Mouse (Mus musculus): Measurements from ENCODE around the gene Wnt10b. TPM values are rescaled to one million over a fixed set of nuclear protein-coding genes. Genes with fewer than 3 reads are reported as not detected.
A peak's percentile ranks its signal among the peaks of the same experiment; 100 is the strongest.

Wnt10b gene
- polyA plus RNA-seq, 1 experiment = not detected

GRCm38 (mm10) chr15:98808651-98809134 lies 30.7 kb upstream of the Wnt10b start:
- Histone ChIP-seq H3K27me3 (replicated peaks) (peaks cover 65% of the 10 kb centered on the region), H3K4me1 (peaks cover 60% of the 10 kb centered on the region), H3K36me3 (replicated peaks; ENCODE audit: low read length) (peaks cover 39% of the 10 kb centered on the region), H3K4me3 (replicated peaks) (peak overlapping the region; percentile 90), H3K9me3 (no peaks in the 10 kb centered on the region)
- TF ChIP-seq FLI1 (IDR thresholded peaks at IDR 0.05; ENCODE audit: low read length) = no peak
- no peak for TF ChIP-seq GATA1 (IDR thresholded peaks at IDR 0.05; ENCODE audit: borderline replicate concordance, low read length)

GRCm38 (mm10) chr15:98807895-98808650 lies 30.1 kb upstream of the Wnt10b start:
- Histone ChIP-seq H3K4me1 (peaks cover 66% of the 10 kb centered on the region), H3K4me3 (replicated peaks) (peak overlapping the region; percentile 90), H3K9me3 (no peaks in the 10 kb centered on the region), H3K27me3 (replicated peaks) (peaks cover 71% of the 10 kb centered on the region), H3K36me3 (replicated peaks; ENCODE audit: low read length) (peaks cover 33% of the 10 kb centered on the region)
- TF ChIP-seq FLI1 (IDR thresholded peaks at IDR 0.05; ENCODE audit: low read length) (no peak), GATA1 (IDR thresholded peaks at IDR 0.05; ENCODE audit: borderline replicate concordance, low read length) (no peak)

GRCm38 (mm10) chr15:98806809-98807770 lies 29.1 kb upstream of the Wnt10b start:
- Histone ChIP-seq H3K4me1 (peaks cover 71% of the 10 kb centered on the region), H3K4me3 (replicated peaks) (peak overlapping the region; percentile 90), H3K36me3 (replicated peaks; ENCODE audit: low read length) (peaks cover 24% of the 10 kb centered on the region), H3K9me3 (no peaks in the 10 kb centered on the region), H3K27me3 (replicated peaks) (peaks cover 80% of the 10 kb centered on the region)
- TF ChIP-seq FLI1 (IDR thresholded peaks at IDR 0.05; ENCODE audit: low read length) = no peak
- TF ChIP-seq GATA1 (IDR thresholded peaks at IDR 0.05; ENCODE audit: borderline replicate concordance, low read length) = no peak

- TF ChIP-seq GATA1 (IDR thresholded peaks at IDR 0.05; ENCODE audit: borderline replicate concordance, low read length) = no peak
- TF ChIP-seq FLI1 (IDR thresholded peaks at IDR 0.05; ENCODE audit: low read length) = no peak
- Histone ChIP-seq H3K27me3 (replicated peaks) (peaks cover 88% of the 10 kb centered on the region), H3K4me1 (peaks cover 71% of the 10 kb centered on the region), H3K36me3 (replicated peaks; ENCODE audit: low read length) (peaks cover 16% of the 10 kb centered on the region), H3K4me3 (replicated peaks) (peak overlapping the region; percentile 89), H3K9me3 (no peaks in the 10 kb centered on the region)
These were observed 28.3 kb upstream of the Wnt10b start for GRCm38 (mm10) chr15:98806071-98806808.

GRCm38 (mm10) chr15:98805324-98806040 lies 27.5 kb upstream of the Wnt10b start:
- TF ChIP-seq GATA1 (IDR thresholded peaks at IDR 0.05; ENCODE audit: borderline replicate concordance, low read length) = no peak
- TF ChIP-seq FLI1 (IDR thresholded peaks at IDR 0.05; ENCODE audit: low read length) = no peak
- peaks cover 94% of the 10 kb centered on the region for H3K27me3 ChIP-seq (replicated peaks)
- peak overlapping the region; percentile 89 for H3K4me3 ChIP-seq (replicated peaks)
- H3K9me3 ChIP-seq = no peaks in the 10 kb centered on the region
- peaks cover 71% of the 10 kb centered on the region for H3K4me1 ChIP-seq
- peaks cover 9% of the 10 kb centered on the region for H3K36me3 ChIP-seq (replicated peaks; ENCODE audit: low read length)

- Histone ChIP-seq H3K4me3 (replicated peaks) (peak overlapping the region; percentile 81), H3K36me3 (replicated peaks; ENCODE audit: low read length) (no peaks in the 10 kb centered on the region), H3K4me1 (peaks cover 64% of the 10 kb centered on the region), H3K9me3 (no peaks in the 10 kb centered on the region), H3K27me3 (replicated peaks) (peaks cover 98% of the 10 kb centered on the region)
- TF ChIP-seq FLI1 (IDR thresholded peaks at IDR 0.05; ENCODE audit: low read length) = no peak
These were observed 26.1 kb upstream of the Wnt10b start for GRCm38 (mm10) chr15:98804054-98804453.

- no peaks in the 10 kb centered on the region for H3K9me3 ChIP-seq
- no peaks in the 10 kb centered on the region for H3K36me3 ChIP-seq (replicated peaks; ENCODE audit: low read length)
- TF ChIP-seq GATA1 (IDR thresholded peaks at IDR 0.05; ENCODE audit: borderline replicate concordance, low read length) (no peak), FLI1 (IDR thresholded peaks at IDR 0.05; ENCODE audit: low read length) (no peak)
- peaks cover 98% of the 10 kb centered on the region for H3K27me3 ChIP-seq (replicated peaks)
- peak overlapping the region; percentile 81 for H3K4me3 ChIP-seq (replicated peaks)
- peaks cover 55% of the 10 kb centered on the region for H3K4me1 ChIP-seq
These were observed 25.0 kb upstream of the Wnt10b start for GRCm38 (mm10) chr15:98802926-98803325.

- peaks cover 41% of the 10 kb centered on the region for H3K4me1 ChIP-seq
- peaks cover 3% of the 10 kb centered on the region; the same call in 1 of the 2 replicates for H3K9me3 ChIP-seq
- no peaks in the 10 kb centered on the region for H3K36me3 ChIP-seq (replicated peaks; ENCODE audit: low read length)
- H3K27me3 ChIP-seq (replicated peaks) = peaks cover 98% of the 10 kb centered on the region
- TF ChIP-seq FLI1 (IDR thresholded peaks at IDR 0.05; ENCODE audit: low read length) (no peak), GATA1 (IDR thresholded peaks at IDR 0.05; ENCODE audit: borderline replicate concordance, low read length) (no peak)
- H3K4me3 ChIP-seq (replicated peaks) = no peak overlapping the region
These were observed 21.4 kb upstream of the Wnt10b start for GRCm38 (mm10) chr15:98799396-98799795.

GRCm38 (mm10) chr15:98798903-98799302 lies 21.0 kb upstream of the Wnt10b start:
- Histone ChIP-seq H3K36me3 (replicated peaks; ENCODE audit: low read length) (no peaks in the 10 kb centered on the region), H3K9me3 (peaks cover 3% of the 10 kb centered on the region; the same call in 1 of the 2 replicates), H3K27me3 (replicated peaks) (peaks cover 97% of the 10 kb centered on the region), H3K4me3 (replicated peaks) (no peak overlapping the region), H3K4me1 (peaks cover 38% of the 10 kb centered on the region)
- TF ChIP-seq FLI1 (IDR thresholded peaks at IDR 0.05; ENCODE audit: low read length) (no peak), GATA1 (IDR thresholded peaks at IDR 0.05; ENCODE audit: borderline replicate concordance, low read length) (no peak)
